Mouse (Mus musculus) thymus, adult 2 months (tissue): Measurements from ENCODE around the gene Zfp37. TPM values are rescaled to one million over a fixed set of nuclear protein-coding genes. Genes with fewer than 3 reads are reported as not detected.
"Not testable (repeated sequence)": the region's sequence is repeated elsewhere in the genome, so short reads cannot be mapped to it uniquely, and the experiment has no call there.

Experiments used
- DNase-seq: peaks from one replicate; pipeline ENCODE4 v3.0.0; 2021
- H3K27ac ChIP-seq: fragments of 200-500 bp; 2 replicates; pipeline ENCODE4 v1.5.1; 2012; ENCODE audit warnings: low read length, control low read depth; ENCODE audit not compliant: control insufficient read depth, insufficient read depth
- H3K27me3 ChIP-seq: fragments of 200-500 bp; 2 replicates; pipeline ENCODE4 v1.6.1; 2012; ENCODE audit warnings: mild to moderate bottlenecking, low read length, moderate library complexity, mixed read lengths; ENCODE audit not compliant: control insufficient read depth, insufficient read depth
- H3K36me3 ChIP-seq: fragments of 200-500 bp; 2 replicates; pipeline ENCODE4 v1.6.1; 2012; ENCODE audit warnings: mild to moderate bottlenecking, low read length, moderate library complexity; ENCODE audit not compliant: control insufficient read depth, insufficient read depth
- H3K4me1 ChIP-seq: fragments of 200-500 bp; replicated peaks from 2 replicates; pipeline ENCODE4 v1.6.1; 2012; ENCODE audit warnings: low read length; ENCODE audit not compliant: control insufficient read depth, insufficient read depth
- H3K4me3 ChIP-seq: fragments of 200-500 bp; 2 replicates; pipeline ENCODE4 v1.5.1; 2012; ENCODE audit warnings: mild to moderate bottlenecking, low read length, control low read depth, moderate library complexity; ENCODE audit not compliant: control insufficient read depth, insufficient read depth
- CTCF ChIP-seq: fragments of 200-500 bp; IDR thresholded peaks from 2 replicates; pipeline ENCODE4 v1.5.1; 2012; ENCODE audit warnings: mild to moderate bottlenecking, control low read depth, low read length, moderate library complexity, borderline replicate concordance; ENCODE audit not compliant: control insufficient read depth, poor library complexity, insufficient read depth; ENCODE audit errors: extremely low read depth
- POLR2A ChIP-seq: fragments of 200-500 bp; IDR thresholded peaks from 2 replicates; pipeline ENCODE4 v1.6.1; 2012; ENCODE audit warnings: mild to moderate bottlenecking, low read length, control low read depth, moderate library complexity; ENCODE audit not compliant: control insufficient read depth, poor library complexity, insufficient read depth; ENCODE audit errors: extremely low read depth
- WGBS: fragments of 180-500 bp; shearing (Covaris S2); methylation state at CpG from one replicate; pipeline ENCODE4 v1.1.7; 2018; 5-methylcytosine and 5-hydroxymethylcytosine counted together
- polyA plus RNA-seq: library from polyadenylated mRNA; depleted of rRNA; stranded (reverse); fragments of >200 nt; gene quantifications from 2 replicates; pipeline ENCODE4 v1.2.3, GENCODE M21; 2012; rRNA removed

Gene Zfp37
- polyA plus RNA-seq, 1 experiment, result 0.12 TPM

GRCm38 (mm10) chr4:62199923-62200529 lies 30.8 kb downstream of the Zfp37 start:
- Histone ChIP-seq H3K27ac (no peak overlapping the region), H3K4me1 (no peaks in the 10 kb centered on the region), H3K36me3 (no peaks in the 10 kb centered on the region), H3K27me3 (no peaks in the 10 kb centered on the region), H3K4me3 (no peak overlapping the region)
- TF ChIP-seq CTCF (no peak), POLR2A (no peak)
- WGBS, result 91% methylated on average over 7 of the region's 7 CpGs
- DNase-seq, result no peak

- no peak for DNase-seq
- no peaks in the 10 kb centered on the region for H3K36me3 ChIP-seq
- no peaks in the 10 kb centered on the region for H3K4me1 ChIP-seq
- no peaks in the 10 kb centered on the region for H3K27me3 ChIP-seq
- TF ChIP-seq POLR2A (no peak), CTCF (no peak)
- H3K27ac ChIP-seq, result no peak overlapping the region
- no peak overlapping the region for H3K4me3 ChIP-seq
These were observed 42.1 kb downstream of the Zfp37 start for GRCm38 (mm10) chr4:62188778-62189177.

GRCm38 (mm10) chr4:62177282-62177681 lies 53.6 kb downstream of the Zfp37 start:
- H3K27me3 ChIP-seq, result no peaks in the 10 kb centered on the region
- no peak for TF ChIP-seq POLR2A
- TF ChIP-seq CTCF, result no peak
- no peak for DNase-seq

GRCm38 (mm10) chr4:62174471-62174870 lies 56.4 kb downstream of the Zfp37 start:
- no peak for DNase-seq
- Histone ChIP-seq H3K27ac (no peak overlapping the region), H3K4me1 (no peaks in the 10 kb centered on the region), H3K36me3 (no peaks in the 10 kb centered on the region), H3K4me3 (no peak overlapping the region), H3K27me3 (no peaks in the 10 kb centered on the region)
- TF ChIP-seq CTCF (no peak), POLR2A (no peak)
- 91% methylated on average over 4 of the region's 4 CpGs for WGBS

More at GRCm38 (mm10) chr4:62177282-62177681, 53.6 kb downstream of the Zfp37 start:
- Histone ChIP-seq H3K4me1 (no peaks in the 10 kb centered on the region), H3K36me3 (no peaks in the 10 kb centered on the region), H3K27ac (no peak overlapping the region), H3K4me3 (no peak overlapping the region)
- 38% methylated on average over 5 of the region's 5 CpGs for WGBS

- not testable (repeated sequence) for H3K36me3 ChIP-seq, H3K4me1 ChIP-seq, H3K27me3 ChIP-seq, H3K4me3 ChIP-seq, H3K27ac ChIP-seq, DNase-seq
- WGBS, result 95% methylated on average over 13 of the region's 13 CpGs
These were observed 63.2 kb downstream of the Zfp37 start for GRCm38 (mm10) chr4:62167636-62168035.

GRCm38 (mm10) chr4:62158401-62158800 lies 72.4 kb downstream of the Zfp37 start:
- no peak overlapping the region for H3K27ac ChIP-seq
- TF ChIP-seq CTCF (no peak), POLR2A (no peak)
- H3K4me3 ChIP-seq, result no peak overlapping the region
- no peaks in the 10 kb centered on the region for H3K4me1 ChIP-seq
- H3K27me3 ChIP-seq, result no peaks in the 10 kb centered on the region
- H3K36me3 ChIP-seq, result no peaks in the 10 kb centered on the region
- WGBS, result 83% methylated on average over 1 of the region's 1 CpGs
- DNase-seq, result no peak

- no peaks in the 10 kb centered on the region for H3K36me3 ChIP-seq
- H3K4me1 ChIP-seq, result no peaks in the 10 kb centered on the region
- 84% methylated on average over 2 of the region's 2 CpGs for WGBS
- H3K27ac ChIP-seq, result no peak within 1 kb of the TSS
- no peak within 1 kb of the TSS for H3K4me3 ChIP-seq
- H3K27me3 ChIP-seq, result no peaks in the 10 kb centered on the region
- no peak for DNase-seq
- TF ChIP-seq POLR2A, result no peak
- TF ChIP-seq CTCF, result no peak
These were observed 80.0 kb downstream of the Zfp37 start, which contains the start of gene Mup21 for GRCm38 (mm10) chr4:62150811-62151210. Gene Mup21 (minus strand): TSS chr4:62150863.

Other genes with a start within 250 kb of the Zfp37 start
- 0.15 TPM in 1 of 2 replicates, not detected in the other for gene Mup20, start 176.9 kb downstream of the Zfp37 start, polyA plus RNA-seq
- 1.3 TPM in 1 of 2 replicates, not detected in the other for gene Mup3, start 143.7 kb downstream of the Zfp37 start, polyA plus RNA-seq
- not detected in 2 replicates for gene Mup21, start 80.2 kb downstream of the Zfp37 start, polyA plus RNA-seq
- gene Slc31a2, start 31.5 kb upstream of the Zfp37 start, polyA plus RNA-seq, result 19.0 and 21.6 TPM in 2 replicates
- gene Fkbp15, start 129.5 kb upstream of the Zfp37 start, polyA plus RNA-seq, result 59.3 and 59.5 TPM in 2 replicates
- 10.5 TPM in 2 replicates for gene Slc31a1, start 129.7 kb upstream of the Zfp37 start, polyA plus RNA-seq
- 51.0 and 54.3 TPM in 2 replicates for gene Cdc26, start 177.6 kb upstream of the Zfp37 start, polyA plus RNA-seq
- 21.1 and 23.9 TPM in 2 replicates for gene Prpf4, start 177.8 kb upstream of the Zfp37 start, polyA plus RNA-seq
- 23.7 and 25.8 TPM in 2 replicates for gene Rnf183, start 204.2 kb upstream of the Zfp37 start, polyA plus RNA-seq
- gene Wdr31, start 239.8 kb upstream of the Zfp37 start, polyA plus RNA-seq, result 1.6 and 1.9 TPM in 2 replicates
- 19.7 and 19.8 TPM in 2 replicates for gene Bspry, start 249.0 kb upstream of the Zfp37 start, polyA plus RNA-seq